ENCODE assay signal across 20 mouse cellular contexts in genomic region chr17:5609875-5610552, GRCm38 (mm10).
A peak's percentile ranks its signal among the peaks of the same experiment; 100 is the strongest.
DNase-seq lines count a peak whose midpoint lies in the region; ATAC-seq and TF ChIP-seq lines count a peak whose summit lies in the region.
"Had no signal": no experiment of that assay in that cellular context is flagged by ENCODE, and none has a peak within 500 bp of the region (broad histone marks: within the 10 kb centered on the region; RNA-seq: fewer than 3 reads in every experiment).

No protein-coding gene starts in this region.

- no peaks in the 10 kb centered on the region for H3K9me3 ChIP-seq in liver, postnatal 0 days (ENCODE audit: low read length)
- no peaks in the 10 kb centered on the region for H3K9me3 ChIP-seq in midbrain, embryonic 10.5 days (replicated peaks)
- H3K9me3 ChIP-seq: embryonic facial prominence, embryonic 13.5 days; forebrain, embryonic 13.5 days; hindbrain, embryonic 13.5 days; limb, embryonic 10.5 days had no signal

- no peak for TF ChIP-seq EP300 in liver, postnatal 0 days (IDR thresholded peaks at IDR 0.05; ENCODE audit: low read depth)

- no peaks in the 10 kb centered on the region for H3K27me3 ChIP-seq in liver, postnatal 0 days (ENCODE audit: insufficient read depth, low read length)
- H3K27me3 ChIP-seq in midbrain, embryonic 10.5 days (ENCODE audit: low read depth, poor library complexity, severe bottlenecking) = no peaks in the 10 kb centered on the region
- H3K27me3 ChIP-seq: embryonic facial prominence, embryonic 13.5 days; forebrain, embryonic 13.5 days; hindbrain, embryonic 13.5 days had no signal

- H3K9ac ChIP-seq in liver, postnatal 0 days (replicated peaks) = no peak overlapping the region
- H3K9ac ChIP-seq: embryonic facial prominence, embryonic 13.5 days; forebrain, embryonic 13.5 days; hindbrain, embryonic 13.5 days had no signal

- DNase-seq in kidney, adult 9 months = peak; percentile 63
- DNase-seq in kidney, adult 18-20 months = no peak
- peak; percentile 22 to 57 for DNase-seq in kidney, postnatal 25 days
- no peak for DNase-seq in liver, postnatal 0 days
- DNase-seq in midbrain, embryonic 10.5 days (ENCODE audit: low spot score) = no peak
- no peak for DNase-seq in adrenal gland, adult 2 months
- DNase-seq: cerebellum, adult 11 months; cerebellum, postnatal 10 days; embryo, embryonic 11 days; lung, adult 18-20 months; lung, postnatal 10 days; right cerebral cortex, postnatal 14 days; spleen, adult 18-20 months had no signal

- peaks cover 4% of the 10 kb centered on the region; the same call in 1 of the 2 replicates for H3K4me1 ChIP-seq in embryonic fibroblast, embryonic 13.5 days (ENCODE audit: control insufficient read depth, insufficient read depth, low read length)
- peaks cover 4% of the 10 kb centered on the region; the same call in 1 of the 2 replicates for H3K4me1 ChIP-seq in liver, postnatal 0 days (ENCODE audit: insufficient read depth)
- H3K4me1 ChIP-seq in midbrain, embryonic 10.5 days = peaks cover 9% of the 10 kb centered on the region
- H3K4me1 ChIP-seq: limb, embryonic 10.5 days had no signal

- H3K27ac ChIP-seq in embryonic fibroblast, embryonic 13.5 days (ENCODE audit: insufficient read depth, low read length) = no peak overlapping the region
- no peak overlapping the region for H3K27ac ChIP-seq in liver, postnatal 0 days (ENCODE audit: low read depth)
- H3K27ac ChIP-seq in midbrain, embryonic 10.5 days (replicated peaks) = no peak overlapping the region
- H3K27ac ChIP-seq: embryonic facial prominence, embryonic 13.5 days; forebrain, embryonic 13.5 days; hindbrain, embryonic 13.5 days; layer of hippocampus, adult 2 months; limb, embryonic 10.5 days had no signal

- 79% methylated on average over 4 of the region's 4 CpGs for WGBS in liver, postnatal 0 days (ENCODE audit: insufficient replicate concordance)
- 89% methylated on average over 4 of the region's 4 CpGs for WGBS in midbrain, embryonic 10.5 days

- no peak for TF ChIP-seq CTCF in embryonic fibroblast, embryonic 13.5 days (IDR thresholded peaks at IDR 0.05; ENCODE audit: borderline replicate concordance, insufficient read depth, low read length)
- TF ChIP-seq CTCF in liver, postnatal 0 days (IDR thresholded peaks at IDR 0.05; ENCODE audit: low read depth) = no peak

- no peak overlapping the region for H3K4me2 ChIP-seq in liver, postnatal 0 days (ENCODE audit: low read depth, low read length)
- H3K4me2 ChIP-seq: embryonic facial prominence, embryonic 13.5 days; forebrain, embryonic 13.5 days; hindbrain, embryonic 13.5 days; midbrain, embryonic 11.5 days had no signal

- TF ChIP-seq POLR2A in embryonic fibroblast, embryonic 13.5 days (IDR thresholded peaks at IDR 0.05; ENCODE audit: low read depth, low read length) = 0 out of 2 replicates have a peak, but pooled peaks have one; percentile 8

- no peak overlapping the region for H3K4me3 ChIP-seq in embryonic fibroblast, embryonic 13.5 days (ENCODE audit: insufficient read depth, low read length)
- H3K4me3 ChIP-seq in liver, postnatal 0 days (ENCODE audit: low read depth, low read length) = no peak overlapping the region
- H3K4me3 ChIP-seq in midbrain, embryonic 10.5 days = no peak overlapping the region
- H3K4me3 ChIP-seq: embryonic facial prominence, embryonic 13.5 days; forebrain, embryonic 13.5 days; hindbrain, embryonic 13.5 days; layer of hippocampus, adult 2 months; limb, embryonic 10.5 days had no signal

- ATAC-seq in liver, postnatal 0 days = peak; percentile 83
- ATAC-seq: forebrain, embryonic 13.5 days had no signal

- no peaks in the 10 kb centered on the region for H3K36me3 ChIP-seq in liver, postnatal 0 days (replicated peaks; ENCODE audit: insufficient read depth, low read length)
- H3K36me3 ChIP-seq in midbrain, embryonic 10.5 days = no peaks in the 10 kb centered on the region
- H3K36me3 ChIP-seq: embryonic facial prominence, embryonic 13.5 days; hindbrain, embryonic 13.5 days; limb, embryonic 10.5 days had no signal

Comparison
In these comparisons a context has a peak if more than half of its experiments do, and no peak if none do; other contexts are left out.
1. DNase-seq: peak in kidney, adult 9 months (single experiment) and kidney, postnatal 25 days (2 of 2); none in kidney, adult 18-20 months (single experiment), liver, postnatal 0 days (single experiment), midbrain, embryonic 10.5 days (single experiment) and adrenal gland, adult 2 months (single experiment).